Mouse (Mus musculus): ENCODE measurements around the gene Smad3.

Gene Smad3

DNA sequence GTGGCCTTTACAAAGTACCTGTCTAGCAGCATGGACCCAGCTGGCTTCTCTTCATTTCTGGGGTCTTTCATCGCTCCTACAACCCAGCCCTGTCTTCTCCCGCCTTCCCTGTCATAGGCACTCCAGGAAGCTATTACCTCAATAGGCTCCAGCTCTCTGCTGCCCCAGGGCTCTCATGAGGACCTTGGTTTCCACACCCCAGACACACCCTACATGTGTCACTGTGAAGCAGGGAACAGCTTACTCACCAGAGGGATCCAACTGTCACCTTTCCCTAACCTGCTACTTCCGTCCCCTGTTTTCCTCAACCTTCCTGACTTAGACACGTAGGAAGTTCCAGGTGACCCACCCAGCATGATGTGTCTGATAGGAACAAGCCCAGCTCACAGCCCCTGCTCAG is 97.7 kb downstream of the Smad3 start:
- DNase-seq, result no peak

DNA sequence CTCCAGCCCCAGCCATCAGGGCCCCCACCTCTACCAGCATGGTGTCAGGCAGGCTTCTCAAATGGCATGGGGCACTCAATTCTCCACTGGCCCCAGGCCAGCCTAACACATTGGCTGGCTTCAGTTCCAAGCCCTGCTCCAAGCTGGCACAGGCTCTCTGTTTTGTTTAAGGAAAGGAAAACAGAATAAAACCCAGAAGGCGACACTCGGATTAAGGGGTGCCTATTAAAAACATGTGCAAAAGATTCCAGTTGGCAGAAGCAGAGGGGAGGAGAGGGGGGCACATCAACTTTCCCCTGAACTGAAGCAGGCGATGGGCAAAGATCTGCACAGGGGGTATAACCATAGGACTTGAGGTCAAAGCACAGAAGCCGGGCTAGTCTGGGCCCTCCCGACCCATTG is 98.8 kb downstream of the Smad3 start:
- DNase-seq, result peak; percentile 47

DNA sequence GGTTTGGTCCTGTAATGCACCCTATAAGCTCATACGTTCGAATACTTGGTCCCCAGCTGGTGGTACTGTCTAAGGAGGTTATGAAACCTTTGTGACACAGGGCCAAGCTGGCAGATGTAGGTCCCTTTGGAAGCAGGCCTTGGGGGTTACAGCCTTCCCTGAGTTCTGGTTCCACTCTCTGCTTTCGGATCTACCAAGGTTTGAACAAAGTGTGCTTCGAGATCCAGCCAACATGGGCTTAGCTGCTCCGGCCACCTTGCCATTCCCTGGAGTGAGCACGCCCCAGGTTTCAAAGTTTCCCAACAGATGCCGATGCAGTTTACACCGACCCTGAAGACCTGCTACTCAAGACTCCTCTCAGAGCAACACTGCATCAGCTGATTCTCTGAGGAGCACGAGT is 99.4 kb downstream of the Smad3 start:
- peak; percentile 10 for DNase-seq

- DNase-seq, result peak; percentile 81
Observed at GRCm38 (mm10) chr9:63657167-63657566, 100.6 kb downstream of the Smad3 start.

DNA sequence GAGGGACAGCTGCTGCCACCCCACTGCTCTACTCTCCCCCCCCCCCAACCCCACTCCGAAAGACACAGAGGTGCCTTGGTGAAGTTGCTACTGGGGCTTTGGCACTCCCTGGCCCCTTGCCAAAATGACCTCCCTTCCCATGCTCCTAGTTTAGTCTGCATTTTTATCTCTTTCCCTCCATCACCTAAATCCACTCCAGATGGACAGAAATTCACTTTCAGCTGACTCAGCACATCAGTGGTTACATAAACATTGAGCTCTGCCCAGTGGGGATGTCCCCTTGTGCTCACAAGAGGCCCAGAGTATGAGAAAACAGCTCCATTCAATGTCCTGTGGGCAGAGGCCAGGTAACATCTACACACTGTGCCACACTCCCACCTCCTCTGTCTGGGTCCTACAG is 102.7 kb downstream of the Smad3 start:
- peak; percentile 43 for DNase-seq

DNA sequence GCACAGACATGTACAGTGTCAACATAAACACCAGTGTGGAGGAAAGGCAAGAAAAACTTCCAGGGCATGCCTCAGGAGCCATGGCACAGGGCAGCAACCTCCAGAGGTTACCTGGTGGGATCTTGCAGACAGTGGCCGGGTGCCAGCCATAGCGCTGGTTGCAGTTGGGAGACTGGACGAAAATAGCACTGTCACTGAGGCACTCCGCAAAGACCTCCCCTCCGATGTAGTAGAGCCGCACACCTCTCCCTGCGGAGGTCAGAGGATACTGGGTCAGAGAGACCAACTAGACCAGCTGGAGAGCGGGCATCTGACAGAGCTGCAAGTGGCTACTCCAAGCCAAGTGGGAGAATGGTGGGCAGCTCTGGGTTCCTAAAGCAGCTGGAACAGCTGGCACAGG is 103.2 kb downstream of the Smad3 start:
- DNase-seq, result peak; percentile 30

DNA sequence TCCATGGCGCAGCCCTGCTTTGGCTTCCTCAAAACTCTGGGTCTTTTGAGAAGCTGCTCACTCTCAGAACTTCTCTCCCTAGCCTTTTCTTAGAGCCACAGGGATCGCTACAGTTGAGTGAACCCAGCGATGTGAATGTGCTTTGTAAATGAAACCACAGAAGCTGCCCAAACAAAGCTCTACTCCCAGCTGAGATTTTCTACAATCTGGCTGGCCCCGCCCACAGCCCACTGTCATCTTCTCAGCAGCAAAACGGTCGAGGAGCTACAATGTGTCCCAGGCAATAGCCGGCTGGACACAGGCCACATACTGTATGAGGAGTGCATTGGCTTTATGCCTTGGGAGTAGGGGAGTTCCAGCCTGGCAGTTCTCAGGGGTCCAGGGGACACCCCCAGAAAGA is 104.1 kb downstream of the Smad3 start:
- peak; percentile 71 for DNase-seq

GRCm38 (mm10) chr9:63651594-63651993 is 106.2 kb downstream of the Smad3 start:
- DNase-seq, result peak; percentile 78

- peak; percentile 24 for DNase-seq
Observed at GRCm38 (mm10) chr9:63650905-63651304, 106.9 kb downstream of the Smad3 start.

GRCm38 (mm10) chr9:63649841-63650545 is 107.8 kb downstream of the Smad3 start:
- peak; percentile 69 for DNase-seq

- peak; percentile 12 for DNase-seq
Observed at GRCm38 (mm10) chr9:63648520-63648918, 109.3 kb downstream of the Smad3 start.

DNA sequence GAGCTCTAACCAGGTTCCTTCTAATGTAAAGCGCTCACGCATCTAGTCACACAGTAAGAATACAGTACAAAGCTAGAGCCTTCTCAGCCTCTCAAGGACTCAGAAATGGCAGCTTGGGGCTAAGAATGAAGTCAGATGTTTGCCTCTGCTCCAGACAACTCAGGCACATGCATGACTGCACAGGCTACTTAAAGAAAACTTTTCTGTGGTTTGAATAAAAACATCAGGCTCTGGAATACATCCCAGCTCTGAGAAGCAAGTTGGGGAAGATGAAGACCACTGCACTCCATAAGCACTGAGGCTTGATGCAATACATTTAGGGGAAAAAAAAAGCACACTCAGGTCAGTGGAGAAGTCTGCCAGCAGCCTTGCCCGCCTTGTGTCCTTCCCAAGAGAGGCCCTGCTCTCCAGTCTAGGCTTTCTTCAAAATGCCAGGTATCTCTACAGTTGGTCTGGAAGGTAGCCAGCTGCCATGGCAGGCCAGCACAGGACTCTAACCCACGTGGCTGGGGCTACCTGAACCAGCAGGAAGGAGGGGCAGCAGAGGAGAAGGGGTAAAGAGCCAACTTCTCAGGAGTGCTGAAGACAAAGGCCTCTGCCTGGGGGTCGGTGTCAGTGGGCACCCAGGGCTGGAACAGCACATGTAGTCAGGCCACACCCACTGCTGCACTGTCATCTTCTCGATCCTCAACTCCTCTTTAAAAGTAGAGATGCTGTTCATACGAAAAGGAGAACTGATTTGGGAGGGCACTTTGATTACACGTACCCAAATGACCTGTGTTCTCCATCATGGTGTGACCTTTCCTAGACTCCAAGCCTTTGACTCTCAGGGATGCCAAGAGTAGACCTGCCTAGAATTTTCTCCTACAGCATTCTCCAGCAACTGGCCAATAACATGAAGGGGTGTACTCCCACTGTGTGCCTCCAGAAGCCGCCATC is 109.9 kb downstream of the Smad3 start:
- peak; percentile 70 for DNase-seq

- DNase-seq, result peak; percentile 8
Observed at GRCm38 (mm10) chr9:63645084-63645483, 112.7 kb downstream of the Smad3 start.

- peak; percentile 11 for DNase-seq
Observed at GRCm38 (mm10) chr9:63644011-63644410, 113.8 kb downstream of the Smad3 start.

DNA sequence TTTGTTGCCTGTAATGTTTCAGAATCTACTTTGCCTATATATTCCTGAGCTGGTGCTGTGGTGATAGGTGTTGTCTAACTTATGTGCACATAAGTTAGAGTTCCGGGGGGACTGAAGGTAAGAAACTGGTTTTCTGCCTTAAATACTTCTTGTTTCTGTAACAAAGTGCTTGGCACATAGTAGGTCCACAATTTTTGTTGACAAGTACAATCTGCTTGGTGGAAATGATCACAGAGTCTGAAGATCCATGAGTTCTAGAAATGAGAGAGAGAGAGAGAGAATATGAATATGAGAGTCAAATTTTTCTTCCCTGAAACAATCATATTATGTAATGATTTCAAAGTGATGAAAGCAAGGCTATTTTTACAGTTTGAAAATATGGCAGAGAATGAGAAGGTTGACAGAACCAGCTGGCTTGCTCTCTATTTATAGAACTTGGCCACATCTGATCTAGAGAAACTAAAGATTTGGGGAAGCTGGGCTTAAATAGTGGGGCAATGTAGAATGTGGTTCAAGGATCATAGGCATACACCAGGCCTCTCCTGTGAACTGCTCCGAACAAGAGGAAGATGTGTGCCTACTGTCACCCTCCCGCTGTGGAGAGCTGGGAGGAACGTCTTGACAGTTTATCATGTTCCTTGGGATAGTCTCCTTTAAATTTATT is 115.7 kb downstream of the Smad3 start:
- no peak for DNase-seq

DNA sequence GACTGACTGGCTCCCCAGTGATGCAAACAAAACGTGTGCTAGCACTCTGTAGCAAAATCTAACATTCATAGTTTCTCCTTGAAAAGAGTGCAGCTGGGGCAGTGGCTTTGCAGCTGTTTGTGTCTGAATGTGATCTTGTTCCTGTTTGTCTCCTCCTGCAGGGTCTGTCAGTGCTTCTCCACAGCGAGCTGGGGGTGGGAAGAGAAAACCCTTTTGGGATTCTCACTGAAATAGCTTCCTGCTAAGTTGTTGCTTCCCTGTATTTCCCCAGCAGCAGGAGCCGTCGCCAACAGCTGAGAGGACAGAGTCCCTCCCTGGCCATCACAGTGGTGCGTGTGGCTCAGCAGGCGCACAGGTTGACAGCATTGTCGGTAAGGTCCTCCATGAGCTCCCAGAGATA is 121.7 kb downstream of the Smad3 start:
- DNase-seq, result no peak

GRCm38 (mm10) chr9:63633334-63633733 is 124.5 kb downstream of the Smad3 start:
- DNase-seq, result no peak

- DNase-seq, result no peak
Observed at GRCm38 (mm10) chr9:63632924-63633323, 124.9 kb downstream of the Smad3 start.

- DNase-seq, result no peak
Observed at GRCm38 (mm10) chr9:63632045-63632444, 125.7 kb downstream of the Smad3 start.

GRCm38 (mm10) chr9:63625090-63625756 is 132.6 kb downstream of the Smad3 start:
- DNase-seq, result no peak

- no peak for DNase-seq
Observed at GRCm38 (mm10) chr9:63623895-63624569, 133.8 kb downstream of the Smad3 start.

GRCm38 (mm10) chr9:63617967-63618366 is 139.8 kb downstream of the Smad3 start:
- DNase-seq, result no peak

Data from kidney, postnatal 10 days (tissue).